Mouse (Mus musculus) spleen, adult 2 months (tissue): ENCODE measurements at regions not wholly inside any gene's neighbourhood (a gene's known extent, or its start where the extent isn't known, plus 50 kb on each side); places are given as distances from the start of the nearest gene placed in this dataset.

Source experiments
- DNase-seq, 2 experiments: peaks; one replicate each; pipeline versions ENCODE4 v3.0.0 to v3.0.0-alpha.2; 2012 to 2021; ENCODE audit warnings: low spot score in 2 of 2, low read depth in 1 of 2
- H3K27ac ChIP-seq: fragments of 200-500 bp; 2 replicates; pipeline ENCODE4 v1.5.1; 2012; ENCODE audit warnings: low read length, inconsistent platforms; ENCODE audit not compliant: insufficient read depth
- H3K27me3 ChIP-seq: fragments of 200-500 bp; 2 replicates; pipeline ENCODE4 v1.6.1; 2012; ENCODE audit warnings: mild to moderate bottlenecking, moderate library complexity, low read length, inconsistent platforms; ENCODE audit not compliant: control insufficient read depth, insufficient read depth
- H3K36me3 ChIP-seq: fragments of 200-500 bp; 2 replicates; pipeline ENCODE4 v1.6.1; 2012; ENCODE audit warnings: mild to moderate bottlenecking, low read length, inconsistent platforms; ENCODE audit not compliant: control insufficient read depth, insufficient read depth
- H3K4me1 ChIP-seq: fragments of 200-500 bp; 2 replicates; pipeline ENCODE4 v1.6.1; 2011; ENCODE audit warnings: inconsistent platforms; ENCODE audit not compliant: control insufficient read depth, insufficient read depth, insufficient read length
- H3K4me3 ChIP-seq: fragments of 200-500 bp; 2 replicates; pipeline ENCODE4 v1.5.1; 2011; ENCODE audit warnings: mild to moderate bottlenecking, inconsistent platforms; ENCODE audit not compliant: insufficient read depth, insufficient read length; ENCODE audit errors: extremely low read depth
- CTCF ChIP-seq: fragments of 200-500 bp; IDR thresholded peaks from 2 replicates; pipeline ENCODE4 v1.5.1; 2011; ENCODE audit warnings: mild to moderate bottlenecking, inconsistent platforms; ENCODE audit not compliant: insufficient read depth, insufficient read length, insufficient replicate concordance; ENCODE audit errors: extremely low read depth
- POLR2A ChIP-seq: fragments of 200-500 bp; IDR thresholded peaks from 2 replicates; pipeline ENCODE4 v1.6.1; 2011; ENCODE audit warnings: low read depth, low read length, inconsistent platforms
- WGBS: fragments of 180-500 bp; shearing (Covaris S2); methylation state at CpG from one replicate; pipeline ENCODE4 v1.1.7; 2018; 5-methylcytosine and 5-hydroxymethylcytosine counted together

- H3K4me1 ChIP-seq: no peaks in the 10 kb centered on the region
- WGBS: 93% methylated on average over 5 of the region's 5 CpGs
- no peak for DNase-seq
- no peak overlapping the region for H3K4me3 ChIP-seq
- H3K27me3 ChIP-seq: no peaks in the 10 kb centered on the region
- TF ChIP-seq POLR2A (no peak), CTCF (no peak)
- no peaks in the 10 kb centered on the region for H3K36me3 ChIP-seq
- no peak overlapping the region for H3K27ac ChIP-seq
These were observed 87.7 kb upstream of the Agap1 start for GRCm38 (mm10) chr1:89366891-89367290.

DNA sequence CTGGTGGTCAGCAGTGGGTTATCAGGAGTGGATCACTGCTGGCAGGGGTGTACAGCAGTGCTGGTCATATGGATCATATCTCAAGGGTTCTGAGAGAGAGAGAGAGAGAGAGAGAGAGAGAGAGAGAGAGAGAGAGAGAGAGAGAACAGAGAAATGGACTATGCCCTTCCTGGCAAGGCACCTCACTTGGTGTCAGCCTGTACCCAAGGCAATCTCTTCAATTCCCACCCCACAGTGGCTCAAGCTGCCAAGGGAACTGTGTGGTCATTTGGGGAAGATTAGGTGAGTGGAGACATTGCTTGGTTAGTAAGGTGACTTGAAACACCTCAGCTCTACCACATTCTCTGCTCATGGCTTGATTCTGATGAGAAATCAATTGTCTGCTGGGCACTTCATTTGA lies 80.8 kb upstream of the Agap1 start:
- no peak overlapping the region for H3K27ac ChIP-seq
- no peaks in the 10 kb centered on the region for H3K27me3 ChIP-seq
- H3K4me1 ChIP-seq: no peaks in the 10 kb centered on the region
- H3K4me3 ChIP-seq: no peak overlapping the region
- DNase-seq: no peak
- H3K36me3 ChIP-seq: no peaks in the 10 kb centered on the region
- TF ChIP-seq POLR2A: no peak
- no peak for TF ChIP-seq CTCF

- 97% methylated on average over 2 of the region's 2 CpGs for WGBS
- Histone ChIP-seq H3K4me3 (no peak overlapping the region), H3K36me3 (no peaks in the 10 kb centered on the region), H3K27ac (no peak overlapping the region), H3K27me3 (no peaks in the 10 kb centered on the region), H3K4me1 (no peaks in the 10 kb centered on the region)
- DNase-seq: no peak
- TF ChIP-seq POLR2A: no peak
- no peak for TF ChIP-seq CTCF
These were observed 80.3 kb upstream of the Agap1 start for GRCm38 (mm10) chr1:89374271-89374670.

GRCm38 (mm10) chr1:89382021-89382420 lies 72.6 kb upstream of the Agap1 start:
- DNase-seq: no peak
- Histone ChIP-seq H3K27ac (no peak overlapping the region), H3K27me3 (no peaks in the 10 kb centered on the region), H3K4me3 (no peak overlapping the region), H3K4me1 (no peaks in the 10 kb centered on the region), H3K36me3 (no peaks in the 10 kb centered on the region)
- WGBS: 75% methylated on average over 6 of the region's 6 CpGs
- TF ChIP-seq CTCF: no peak
- no peak for TF ChIP-seq POLR2A

GRCm38 (mm10) chr1:89385111-89385510 lies 69.5 kb upstream of the Agap1 start:
- H3K27me3 ChIP-seq: no peaks in the 10 kb centered on the region
- no peak overlapping the region for H3K27ac ChIP-seq
- no peak overlapping the region for H3K4me3 ChIP-seq
- no peaks in the 10 kb centered on the region for H3K4me1 ChIP-seq
- TF ChIP-seq POLR2A (no peak), CTCF (no peak)
- no peaks in the 10 kb centered on the region for H3K36me3 ChIP-seq
- DNase-seq: no peak
- 75% methylated on average over 6 of the region's 6 CpGs for WGBS

DNA sequence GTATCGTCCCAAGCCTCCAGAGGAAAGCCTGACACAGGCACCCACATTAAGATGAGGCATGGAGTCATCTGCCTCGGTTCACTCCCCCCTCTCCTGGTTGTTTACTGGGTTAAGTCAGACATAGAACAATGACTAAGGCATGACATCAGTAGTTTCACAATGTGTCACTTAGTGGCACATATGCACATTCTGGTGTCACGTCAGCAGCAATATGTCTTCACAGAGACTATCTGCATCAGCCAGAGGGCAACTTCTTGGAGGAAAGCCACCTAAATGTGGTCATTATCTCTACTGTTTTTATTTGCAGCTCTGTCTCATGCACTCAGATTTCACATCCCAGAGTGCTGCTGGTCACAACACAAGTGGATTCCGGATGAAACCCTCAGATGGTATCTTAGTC lies 61.9 kb upstream of the Agap1 start:
- no peak for DNase-seq
- TF ChIP-seq POLR2A (no peak), CTCF (no peak)
- H3K4me3 ChIP-seq: no peak overlapping the region
- no peaks in the 10 kb centered on the region for H3K27me3 ChIP-seq
- 68% methylated on average over 4 of the region's 4 CpGs for WGBS
- H3K36me3 ChIP-seq: no peaks in the 10 kb centered on the region
- no peaks in the 10 kb centered on the region for H3K4me1 ChIP-seq
- H3K27ac ChIP-seq: no peak overlapping the region

GRCm38 (mm10) chr1:89394471-89394870 lies 60.1 kb upstream of the Agap1 start:
- Histone ChIP-seq H3K4me1 (no peaks in the 10 kb centered on the region), H3K36me3 (no peaks in the 10 kb centered on the region), H3K27me3 (no peaks in the 10 kb centered on the region), H3K4me3 (no peak overlapping the region), H3K27ac (no peak overlapping the region)
- TF ChIP-seq POLR2A: no peak
- no peak for TF ChIP-seq CTCF
- 74% methylated on average over 7 of the region's 7 CpGs for WGBS
- DNase-seq: no peak

- no peaks in the 10 kb centered on the region for H3K36me3 ChIP-seq
- H3K27me3 ChIP-seq: no peaks in the 10 kb centered on the region
- 83% methylated on average over 10 of the region's 10 CpGs for WGBS
- DNase-seq: no peak
- TF ChIP-seq POLR2A (no peak), CTCF (no peak)
- H3K4me1 ChIP-seq: no peaks in the 10 kb centered on the region
- no peak overlapping the region for H3K4me3 ChIP-seq
- H3K27ac ChIP-seq: no peak overlapping the region
These were observed 53.8 kb upstream of the Agap1 start for GRCm38 (mm10) chr1:89400734-89401202.
